Mouse (Mus musculus): ENCODE data around the gene Nppa.

DNA sequence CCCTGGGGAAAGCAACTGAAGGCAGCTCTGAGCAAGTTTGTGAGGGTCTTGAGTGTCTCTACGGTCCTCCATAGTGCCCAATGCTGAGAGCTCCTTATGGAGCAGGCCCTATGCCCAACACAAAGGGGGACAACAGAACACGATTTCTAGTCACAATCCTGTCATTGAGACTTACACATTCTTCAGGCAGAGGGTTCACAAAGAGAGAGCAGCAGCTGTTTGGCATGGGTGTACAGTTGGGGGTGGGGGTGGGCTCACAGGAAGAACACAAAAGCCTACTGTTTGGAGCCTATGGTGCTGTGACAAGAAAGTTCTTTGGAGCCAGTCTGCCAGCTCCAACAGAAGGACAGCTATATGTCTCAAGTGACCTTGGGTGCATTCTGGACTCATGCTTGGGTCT, 17.9 kb downstream of the Nppa start:
- TF ChIP-seq CTCF (IDR thresholded peaks at IDR 0.05 in 2 of 3, conservative IDR thresholded peaks at IDR 0.05 in 1 of 3; ENCODE audit: control insufficient read depth in 1 of 3, insufficient read depth in 1 of 3, low read depth in 2 of 3, low read length in 3 of 3, poor library complexity in 1 of 3, severe bottlenecking in 1 of 3) (no peak), E2F4 (IDR thresholded peaks at IDR 0.05; ENCODE audit: borderline replicate concordance, low read depth, low read length) (no peak), RAD21 (IDR thresholded peaks at IDR 0.05; ENCODE audit: low read depth, low read length) (no peak)
